Mouse (Mus musculus) T-helper 1 cell (primary cell): ENCODE measurements around the gene Ctr9.

Source experiments
- in situ Hi-C: fragments of 300-600 bp; cut with MboI, MseI; formaldehyde crosslinking; loops from one replicate; pipeline ENCODE4 v1.15.1; 2025; ENCODE audit warnings: high pct_unique_total_duplicates

Ctr9 gene

GRCm38 (mm10) chr7:111029046-111029553 lies 349 bp downstream of the Ctr9 start:
- in situ Hi-C loops: no loop called here

GRCm38 (mm10) chr7:111048920-111049319 lies 20.2 kb downstream of the Ctr9 start:
- in situ Hi-C loops: loop anchor here (5.0 kb wide), 1 partner anchor 193 kb away; no protein-coding TSS in a partner anchor

GRCm38 (mm10) chr7:111049652-111050421 lies 21.1 kb downstream of the Ctr9 start:
- in situ Hi-C loops: loop anchor here (5.0 kb wide), 1 partner anchor 192 kb away; no protein-coding TSS in a partner anchor

GRCm38 (mm10) chr7:111055221-111055620 lies 26.5 kb downstream of the Ctr9 start:
- in situ Hi-C loops: no loop called here

GRCm38 (mm10) chr7:111055984-111056657 lies 27.4 kb downstream of the Ctr9 start:
- in situ Hi-C loops: no loop called here

GRCm38 (mm10) chr7:111059527-111059926 lies 30.8 kb downstream of the Ctr9 start:
- in situ Hi-C loops: no loop called here

- in situ Hi-C loops: no loop called here
These were observed 34.2 kb downstream of the Ctr9 start for GRCm38 (mm10) chr7:111062971-111063370.

GRCm38 (mm10) chr7:111068181-111068580 lies 39.4 kb downstream of the Ctr9 start:
- in situ Hi-C loops: no loop called here

- in situ Hi-C loops: no loop called here
These were observed 40.9 kb downstream of the Ctr9 start for GRCm38 (mm10) chr7:111069439-111070166.

- in situ Hi-C loops: no loop called here
These were observed 41.4 kb downstream of the Ctr9 start for GRCm38 (mm10) chr7:111070167-111070496.

GRCm38 (mm10) chr7:111072410-111072809 lies 43.7 kb downstream of the Ctr9 start:
- in situ Hi-C loops: no loop called here

- in situ Hi-C loops: no loop called here
These were observed 46.5 kb downstream of the Ctr9 start for GRCm38 (mm10) chr7:111075288-111075687.

- in situ Hi-C loops: no loop called here
These were observed 49.5 kb downstream of the Ctr9 start for GRCm38 (mm10) chr7:111078271-111078670.

GRCm38 (mm10) chr7:111080026-111080425 lies 51.3 kb downstream of the Ctr9 start:
- in situ Hi-C loops: no loop called here

- in situ Hi-C loops: no loop called here
These were observed 52.1 kb downstream of the Ctr9 start for GRCm38 (mm10) chr7:111080876-111081275.

GRCm38 (mm10) chr7:111082043-111082821 lies 53.5 kb downstream of the Ctr9 start:
- in situ Hi-C loops: no loop called here

- in situ Hi-C loops: no loop called here
These were observed 54.3 kb downstream of the Ctr9 start, which contains the start of gene Eif4g2 for GRCm38 (mm10) chr7:111082822-111083732. Gene Eif4g2, minus strand, starts transcription at chr7:111083030.

- in situ Hi-C loops: no loop called here
These were observed 55.0 kb downstream of the Ctr9 start for GRCm38 (mm10) chr7:111083733-111084120.

GRCm38 (mm10) chr7:111084443-111084842 lies 55.7 kb downstream of the Ctr9 start:
- in situ Hi-C loops: no loop called here

- in situ Hi-C loops: loop anchor here (5.0 kb wide), 1 partner anchor 42 kb away; no protein-coding TSS in a partner anchor
These were observed 56.4 kb downstream of the Ctr9 start for GRCm38 (mm10) chr7:111085153-111085552.
